Mouse (Mus musculus) spleen, postnatal 4 days (tissue): ENCODE results near the gene Msantd2.
A peak's percentile ranks its signal among the peaks of the same experiment; 100 is the strongest.

Experiments
- DNase-seq, 2 experiments: peaks; one replicate each; pipeline ENCODE4 v3.0.0; 2022; ENCODE audit warnings: low spot score in 2 of 2

Msantd2 gene

DNA sequence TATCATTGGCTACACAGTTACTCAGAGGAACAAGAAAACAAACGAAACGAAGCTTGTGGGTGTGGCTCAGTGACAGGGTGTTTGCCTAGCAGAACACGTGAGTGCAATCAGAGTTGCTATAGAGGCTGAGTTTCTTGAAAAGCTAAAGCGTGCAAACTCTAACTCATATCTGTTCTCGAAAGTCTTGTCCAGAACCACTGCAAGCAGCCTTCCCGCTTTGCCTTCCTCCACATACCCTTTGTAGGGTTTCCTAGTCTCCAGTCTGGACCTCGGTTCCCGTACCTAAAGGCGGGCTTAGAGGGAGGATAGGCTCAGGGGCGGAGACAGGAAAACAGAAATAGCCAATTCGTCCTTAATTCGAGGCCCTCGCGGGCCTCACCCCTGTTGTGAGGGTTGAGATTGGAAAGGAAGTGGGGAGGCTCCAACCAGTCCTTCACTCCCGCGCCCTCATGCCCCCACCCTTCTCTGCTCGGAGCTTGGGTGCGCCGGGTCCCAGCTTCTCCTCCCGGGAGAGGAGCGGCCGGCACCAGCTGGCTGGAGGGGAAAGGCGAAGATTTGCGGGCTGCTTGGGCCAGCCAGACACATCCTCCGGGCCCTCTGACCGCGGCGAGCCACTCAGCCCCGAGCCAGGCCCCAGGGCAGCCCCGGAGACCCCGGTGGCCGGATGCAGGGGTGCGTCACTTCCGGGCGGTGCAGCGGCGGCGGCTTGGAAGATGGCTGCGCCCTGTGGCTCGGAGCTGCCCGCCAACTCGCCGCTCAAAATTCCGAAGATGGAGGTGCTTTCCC, at the start of gene Msantd2:
TSS of gene Msantd2 (plus strand) at position 709 of the 786 bp plus-strand sequence.
- DNase-seq: peak; percentile 80 to 93

- peak in 1 of 2 experiments; percentile 11 for DNase-seq
Measured at GRCm38 (mm10) chr9:37452401-37452800, 36.7 kb upstream of the Msantd2 start.

- peak in 1 of 2 experiments; percentile 31 for DNase-seq
Measured at GRCm38 (mm10) chr9:37453328-37453727, 35.8 kb upstream of the Msantd2 start.

GRCm38 (mm10) chr9:37454011-37454492, 35.1 kb upstream of the Msantd2 start:
- peak in 1 of 2 experiments; percentile 47 for DNase-seq

DNA sequence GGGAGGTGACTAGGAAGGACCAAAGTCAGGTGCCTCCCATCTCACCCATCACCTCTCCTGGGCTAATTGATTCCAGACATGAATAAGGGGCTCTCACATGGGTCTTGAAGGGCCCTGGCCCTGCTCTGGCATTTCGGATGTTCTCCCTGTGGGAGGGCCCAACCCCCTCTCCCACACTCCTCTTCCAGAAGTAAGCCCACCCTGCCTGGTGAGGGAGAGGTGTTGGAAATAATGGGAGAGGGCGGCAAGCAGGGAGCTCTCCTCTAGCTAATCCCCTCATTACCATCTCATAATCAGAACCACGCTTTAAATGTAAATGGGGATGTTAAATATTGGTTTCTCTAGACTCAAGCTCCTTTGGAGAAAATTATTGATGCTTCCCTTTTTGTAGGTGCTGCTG, 34.1 kb upstream of the Msantd2 start:
- no peak for DNase-seq

- peak in 1 of 2 experiments; percentile 34 for DNase-seq
Measured at GRCm38 (mm10) chr9:37455868-37456267, 33.3 kb upstream of the Msantd2 start.

GRCm38 (mm10) chr9:37456481-37456910, 32.6 kb upstream of the Msantd2 start:
- no peak for DNase-seq

DNA sequence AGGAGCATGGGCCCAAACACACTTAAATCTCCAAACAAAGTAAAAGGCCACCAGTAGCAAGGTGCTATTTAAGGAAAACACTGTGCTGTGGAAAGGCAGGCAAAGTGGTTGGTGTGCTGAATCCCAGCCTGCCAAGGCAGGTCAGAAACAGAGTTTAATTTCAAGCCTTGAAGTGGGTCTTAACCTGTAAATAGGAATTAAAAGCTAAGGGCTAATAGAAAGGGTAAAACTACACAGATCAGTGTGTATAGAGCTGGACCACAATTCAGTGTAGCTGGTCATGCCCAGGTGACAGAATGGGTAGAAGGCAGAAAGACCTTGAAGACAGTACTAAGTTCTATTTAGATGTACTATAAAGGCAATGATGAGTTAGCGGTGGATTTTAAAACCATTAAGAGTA, 32.0 kb upstream of the Msantd2 start:
- DNase-seq: no peak

DNA sequence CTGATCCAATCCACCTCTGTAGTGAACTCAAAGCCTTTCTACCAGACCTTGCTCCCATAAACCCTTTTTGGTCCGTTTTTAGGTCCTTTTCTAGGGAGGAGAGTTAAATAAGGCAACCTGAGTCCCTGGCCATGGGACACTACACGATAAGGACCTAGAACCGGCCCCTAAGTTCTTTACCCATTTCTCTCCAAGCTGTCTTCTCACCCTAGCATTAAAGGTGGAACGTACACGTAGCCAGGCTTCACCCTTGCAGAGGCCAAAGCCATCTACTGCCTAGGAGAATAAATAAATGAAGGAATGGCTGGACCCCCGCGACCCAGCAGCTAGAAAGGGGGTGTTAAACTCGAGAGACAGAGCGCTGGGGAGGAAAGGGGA, 29.5 kb upstream of the Msantd2 start:
- no peak for DNase-seq

DNA sequence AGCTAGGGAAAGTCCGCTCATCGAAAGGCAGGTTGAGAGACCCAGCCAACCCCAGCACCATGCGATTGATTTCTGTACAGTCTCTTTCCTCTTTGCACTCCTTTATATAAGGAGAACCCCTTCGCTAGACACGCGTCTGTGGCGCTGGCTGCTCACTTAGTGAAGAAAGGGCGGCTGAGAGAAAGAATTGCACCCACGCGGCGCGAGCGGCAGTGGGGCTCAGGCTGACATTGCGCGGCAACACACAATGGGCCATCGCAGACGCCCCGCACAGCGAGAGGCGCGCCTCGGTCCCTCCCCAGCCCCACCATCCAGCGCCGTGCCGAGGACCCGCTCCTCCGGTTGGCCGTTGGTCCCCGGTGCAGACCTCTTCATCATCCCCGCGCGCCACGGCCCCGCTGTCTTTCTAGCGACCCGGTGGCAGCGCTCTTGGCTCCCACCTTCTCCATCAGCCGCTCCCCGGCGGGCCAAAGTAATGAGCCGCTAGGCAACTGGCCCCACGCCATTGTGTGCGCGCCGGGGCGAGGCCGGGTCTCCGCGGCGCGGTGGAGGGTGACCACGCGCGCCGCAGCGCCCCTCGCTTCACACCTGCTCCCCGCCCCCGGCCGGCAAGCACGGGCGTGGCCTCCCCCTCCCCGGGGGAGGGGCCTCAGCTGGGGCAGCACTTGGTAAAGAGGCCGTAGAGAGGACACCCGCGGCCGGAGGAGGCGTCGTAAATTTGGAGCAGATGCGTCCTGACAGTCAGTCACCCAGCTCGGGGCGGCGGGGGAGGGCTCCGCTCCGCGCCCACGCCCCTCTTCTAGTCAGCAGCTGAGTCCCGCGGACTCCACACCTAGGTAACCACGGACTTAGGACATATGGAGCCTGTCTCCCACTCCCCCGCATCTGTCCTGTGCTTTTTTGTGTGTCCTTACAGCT, 28.8 kb upstream of the Msantd2 start:
- DNase-seq: peak in 1 of 2 experiments; percentile 18

GRCm38 (mm10) chr9:37460961-37461340, 28.2 kb upstream of the Msantd2 start:
- no peak for DNase-seq

GRCm38 (mm10) chr9:37461571-37461970, 27.5 kb upstream of the Msantd2 start:
- no peak for DNase-seq

DNA sequence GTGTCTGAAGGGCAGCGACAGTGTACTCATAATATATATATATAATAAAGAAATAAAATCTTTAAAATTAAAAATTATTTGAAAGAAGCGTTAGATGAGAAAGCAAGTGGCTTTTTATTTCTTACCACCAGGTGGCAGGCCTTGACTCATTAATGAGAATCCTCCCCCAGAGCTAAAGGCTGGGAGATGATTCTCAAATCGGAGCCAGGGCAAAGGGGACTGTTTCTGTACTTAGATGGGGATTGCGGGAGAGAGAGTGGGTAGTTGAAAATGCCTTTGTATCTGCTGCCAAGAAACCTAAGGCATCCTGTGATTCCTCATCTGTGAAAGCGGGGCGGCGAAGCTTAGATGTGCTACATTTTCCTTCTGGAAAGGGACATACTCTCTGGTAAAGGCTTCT, 26.4 kb upstream of the Msantd2 start:
- no peak for DNase-seq

- no peak for DNase-seq
Measured at GRCm38 (mm10) chr9:37473611-37474125, 15.5 kb upstream of the Msantd2 start.

DNA sequence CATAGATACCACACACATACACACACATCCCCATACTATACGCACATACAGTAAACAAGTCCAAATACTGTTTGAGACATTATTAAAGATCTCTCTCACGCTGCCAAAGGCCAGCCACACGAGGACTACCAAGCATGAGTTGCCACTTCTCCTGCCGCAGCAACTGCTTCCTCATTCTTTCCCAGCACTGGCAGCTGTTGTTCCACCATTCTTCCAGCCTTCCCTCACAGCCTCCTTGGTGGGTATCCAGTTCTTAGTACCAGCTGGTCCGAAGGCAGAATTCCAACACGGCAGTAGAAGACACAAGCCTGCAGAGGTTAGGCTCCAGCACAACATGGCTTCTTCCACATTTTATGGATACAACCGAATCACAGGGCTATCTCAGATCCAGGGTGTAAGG, 14.2 kb upstream of the Msantd2 start:
- DNase-seq: no peak

- no peak for DNase-seq
Measured at GRCm38 (mm10) chr9:37485146-37485545, 4.0 kb upstream of the Msantd2 start.

DNA sequence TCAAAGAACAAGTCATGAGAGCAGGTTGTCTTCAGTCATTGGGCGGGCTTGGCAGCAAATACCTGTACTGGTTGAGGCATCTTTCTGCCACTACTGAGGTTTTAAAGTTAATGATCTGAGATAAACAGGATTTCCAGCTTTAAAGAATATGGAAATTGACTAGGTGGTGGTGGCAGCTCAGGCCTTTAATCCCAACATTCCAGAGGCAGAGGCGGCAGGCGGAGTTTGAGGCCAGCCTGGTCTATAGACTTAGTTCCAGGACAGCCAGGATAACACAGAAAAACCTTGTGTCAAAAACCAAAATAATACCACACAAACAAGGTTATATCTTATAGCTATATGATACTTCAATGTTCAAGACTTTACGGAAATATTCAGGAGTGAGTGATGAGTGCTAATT, 1.1 kb upstream of the Msantd2 start:
- no peak for DNase-seq

- peak; percentile 30 to 76 for DNase-seq
Measured at GRCm38 (mm10) chr9:37489446-37490120, 464 bp downstream of the Msantd2 start.

- DNase-seq: no peak
Measured at GRCm38 (mm10) chr9:37495761-37496160, 6.6 kb downstream of the Msantd2 start.

GRCm38 (mm10) chr9:37496325-37496724, 7.2 kb downstream of the Msantd2 start:
- no peak for DNase-seq

DNA sequence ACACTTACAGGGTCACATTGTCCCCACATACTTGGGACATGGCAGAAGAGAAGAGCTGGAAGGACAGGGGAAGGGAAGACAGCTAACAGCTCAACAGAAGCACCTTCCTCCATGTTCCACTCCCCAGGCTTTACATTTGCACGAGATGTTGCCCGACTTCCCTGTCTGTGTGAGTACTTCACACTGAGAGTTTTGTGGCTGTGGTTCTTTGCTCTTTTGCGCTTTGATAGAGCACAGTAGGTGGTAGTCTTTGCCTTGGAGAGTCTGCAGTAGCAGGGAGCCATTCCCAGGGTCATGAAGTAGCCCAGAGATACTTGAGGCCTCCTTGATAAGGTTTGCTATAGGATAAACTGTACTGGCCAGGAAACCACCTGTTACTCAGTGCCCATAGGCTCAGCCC, 11.1 kb downstream of the Msantd2 start:
- DNase-seq: no peak

GRCm38 (mm10) chr9:37501170-37501569, 12.1 kb downstream of the Msantd2 start:
- DNase-seq: no peak
